Mouse (Mus musculus): Measurements from ENCODE around the gene 9130008F23Rik.

- TF ChIP-seq ZC3H11A (IDR thresholded peaks at IDR 0.05; ENCODE audit: borderline replicate concordance, low read depth, low read length): no peak
- TF ChIP-seq HCFC1 (IDR thresholded peaks at IDR 0.05; ENCODE audit: borderline replicate concordance, insufficient read depth, low read length): no peak
- no peak for TF ChIP-seq ZNF384 (IDR thresholded peaks at IDR 0.05; ENCODE audit: low read depth, low read length)
These were observed 23.0 kb upstream of the 9130008F23Rik start for GRCm38 (mm10) chr17:40903345-40903744.
